Mouse (Mus musculus) left cerebral cortex, postnatal 14 days (tissue): ENCODE measurements at regions not wholly inside any gene's neighbourhood (a gene's known extent, or its start where the extent isn't known, plus 50 kb on each side); places are given as distances from the start of the nearest gene placed in this dataset.

Experiments used
- DNase-seq, 2 experiments: peaks; one replicate each; pipeline ENCODE4 v3.0.0; 2021 to 2022; ENCODE audit warnings: low spot score in 2 of 2, mixed read lengths in 1 of 2
- intact Hi-C: fragments of 180-260 bp; cut with DNase I; formaldehyde crosslinking; loops from one replicate; pipeline ENCODE4 v1.15.1; 2025

DNA sequence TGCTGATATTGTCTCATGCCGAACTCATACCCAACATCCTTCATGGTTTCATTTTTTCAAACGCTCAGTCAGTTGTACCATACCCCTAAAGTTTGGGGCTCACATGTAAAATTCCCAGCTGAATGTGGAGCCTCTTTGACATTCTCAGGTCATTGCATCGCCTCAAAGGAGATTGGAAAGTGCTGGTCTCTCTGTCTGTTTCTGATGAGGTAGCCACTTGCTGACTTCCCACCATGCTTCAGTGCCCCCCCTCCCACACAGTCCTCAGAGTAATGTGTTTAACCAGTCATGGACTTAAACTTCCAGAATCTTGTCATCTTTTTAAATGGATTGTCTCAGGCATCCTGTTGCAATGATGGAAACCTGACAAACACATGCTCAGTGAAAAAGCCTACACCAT lies 220.9 kb upstream of the Cxxc4 start:
- no peak for DNase-seq
- intact Hi-C loops, result no loop called here

DNA sequence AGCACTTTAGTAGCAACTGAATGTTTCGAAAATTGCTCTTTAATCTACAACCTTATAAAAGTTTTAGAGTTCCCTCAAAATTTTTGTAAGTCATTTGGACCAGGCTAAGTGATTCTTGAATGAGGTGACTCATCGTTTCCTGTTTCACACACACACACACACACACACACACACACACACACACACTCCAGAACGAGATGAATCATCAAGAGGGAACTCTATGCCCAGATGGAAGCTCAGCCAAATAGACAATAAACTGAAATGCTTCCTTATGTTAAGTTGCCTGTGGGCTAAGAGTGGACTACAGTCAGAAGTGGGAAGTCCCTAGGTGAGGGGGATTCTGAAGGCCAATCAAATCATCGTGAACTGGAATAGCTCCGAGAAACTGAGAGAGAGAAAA lies 202.4 kb upstream of the Cxxc4 start:
- DNase-seq, result peak; percentile 52 to 77

DNA sequence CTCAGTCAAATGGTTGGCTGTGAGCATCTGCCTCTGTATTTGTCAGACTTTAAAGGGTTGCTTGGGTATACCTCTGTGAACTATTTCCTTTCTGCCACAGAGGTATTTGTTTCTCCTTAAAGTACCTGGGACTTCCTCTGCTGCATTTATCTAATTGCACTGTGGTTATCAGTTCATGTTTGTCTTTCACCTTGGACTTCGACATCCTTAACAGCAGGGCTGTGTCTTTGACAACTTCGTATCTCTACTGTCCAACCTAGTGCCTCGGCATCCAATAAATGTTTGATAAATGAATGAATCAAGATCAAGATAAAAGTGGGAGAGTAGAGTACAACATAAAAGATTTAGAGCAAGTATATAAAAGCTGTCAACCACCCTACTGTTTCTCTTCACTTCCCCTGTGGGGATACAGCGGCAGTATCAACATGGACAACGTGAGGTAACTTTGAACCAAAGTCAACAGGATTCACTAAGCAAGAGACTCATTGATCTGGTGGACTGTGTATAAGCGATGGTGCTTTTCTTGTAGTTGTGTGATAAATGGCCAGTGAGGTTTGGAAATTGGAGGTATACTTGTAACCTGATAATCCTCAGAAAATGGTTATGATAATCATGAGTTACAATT lies 199.9 kb upstream of the Cxxc4 start:
- no peak for DNase-seq
- intact Hi-C loops, result no loop called here

More for the DNA sequence above, 202.4 kb upstream of the Cxxc4 start:
- intact Hi-C loops, result no loop called here

DNA sequence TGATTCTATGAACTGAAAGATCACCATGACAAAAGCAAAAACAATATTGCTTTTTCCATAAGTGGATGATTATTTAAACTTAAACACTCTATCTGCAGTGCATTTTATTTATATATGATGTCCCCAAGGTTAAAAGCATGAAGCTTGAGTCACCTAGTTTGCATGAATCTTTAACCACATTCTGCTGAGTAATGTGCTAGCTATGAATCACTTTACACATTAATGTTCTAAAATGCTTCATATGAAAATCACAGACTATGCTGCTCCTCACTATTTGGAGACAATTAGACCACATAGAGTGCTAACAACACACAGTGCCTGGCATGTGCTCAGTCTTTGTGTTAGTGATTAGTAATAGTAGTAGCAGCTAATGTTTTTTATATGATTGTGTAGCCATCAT lies 185.6 kb upstream of the Cxxc4 start:
- DNase-seq, result no peak
- intact Hi-C loops, result no loop called here

DNA sequence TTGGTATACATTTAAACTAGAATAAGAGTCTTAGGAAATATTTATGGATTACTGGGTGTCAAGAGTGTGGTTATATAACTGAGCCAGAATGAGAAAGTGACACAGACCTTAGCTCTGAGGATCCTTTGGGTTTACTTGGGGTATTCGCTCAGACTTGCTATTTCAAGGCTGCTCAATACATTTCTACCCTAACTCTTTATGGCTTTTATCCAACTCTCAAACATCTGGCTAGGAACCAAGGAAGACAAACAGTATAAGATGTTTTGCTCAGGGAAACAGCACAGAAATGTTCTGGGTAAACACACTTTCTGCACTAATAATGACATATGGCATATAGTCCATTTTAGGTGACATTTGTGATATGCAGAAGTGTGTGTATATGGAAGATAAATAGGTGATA lies 153.8 kb upstream of the Cxxc4 start:
- intact Hi-C loops, result no loop called here
- DNase-seq, result no peak

DNA sequence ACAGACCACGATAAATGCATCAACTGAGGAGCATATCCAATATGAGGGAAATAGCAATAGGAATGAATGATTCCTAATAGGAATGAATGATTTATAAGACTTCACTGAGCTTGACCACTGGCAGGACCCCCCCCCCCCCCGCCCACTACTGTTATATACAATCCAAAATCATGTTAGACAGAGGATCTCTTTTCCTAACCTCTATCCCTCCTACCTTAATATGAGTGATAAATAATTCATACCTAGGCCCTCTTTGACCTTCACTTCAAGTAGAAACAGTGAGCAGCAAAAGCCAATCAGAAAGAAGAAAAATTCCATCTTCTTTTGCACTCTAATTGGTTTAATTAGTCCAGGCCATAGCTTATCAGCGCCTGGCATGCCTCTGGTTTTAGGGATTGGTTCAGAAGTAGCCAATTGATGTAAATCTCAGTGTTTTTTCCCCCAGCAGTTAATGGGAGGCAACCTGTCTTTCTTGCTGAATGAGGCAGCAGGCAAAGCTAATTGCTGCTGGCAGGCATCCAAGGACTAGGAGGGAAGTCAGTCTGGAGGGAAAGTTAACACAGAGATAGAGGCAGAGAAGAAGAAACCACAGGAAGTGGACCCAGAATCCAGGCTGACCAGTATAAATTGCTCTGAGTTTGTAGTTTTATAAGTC lies 136.7 kb upstream of the Cxxc4 start:
- peak; percentile 9 to 64 for DNase-seq
- intact Hi-C loops, result no loop called here

DNA sequence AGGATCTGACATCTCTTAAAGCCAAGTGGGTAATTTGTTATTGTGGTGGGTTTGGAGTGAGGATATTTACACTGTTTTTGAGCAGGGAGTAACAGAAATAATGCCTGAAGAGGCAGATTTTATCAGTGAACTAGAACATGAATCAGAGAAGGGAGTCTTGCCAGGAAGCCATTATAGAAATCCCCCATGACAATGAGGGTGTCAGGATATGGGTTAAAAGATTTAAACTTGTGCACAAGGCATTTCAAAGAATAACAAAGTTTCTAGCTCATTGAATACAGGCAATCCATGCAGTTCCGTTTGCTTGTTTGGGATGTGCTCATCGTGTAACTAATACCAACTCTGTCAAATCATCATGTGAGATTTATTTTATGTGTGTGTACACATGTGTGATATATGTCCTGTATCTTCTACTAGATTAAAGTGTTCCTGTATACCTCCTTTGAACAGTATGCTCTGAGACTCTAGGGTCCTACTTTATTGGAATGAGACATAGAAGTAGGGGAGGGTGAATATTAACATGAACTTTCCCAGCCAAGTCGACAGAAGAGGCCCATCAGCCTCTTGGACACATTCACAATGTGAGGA lies 134.0 kb upstream of the Cxxc4 start:
- DNase-seq, result no peak
- intact Hi-C loops, result no loop called here

DNA sequence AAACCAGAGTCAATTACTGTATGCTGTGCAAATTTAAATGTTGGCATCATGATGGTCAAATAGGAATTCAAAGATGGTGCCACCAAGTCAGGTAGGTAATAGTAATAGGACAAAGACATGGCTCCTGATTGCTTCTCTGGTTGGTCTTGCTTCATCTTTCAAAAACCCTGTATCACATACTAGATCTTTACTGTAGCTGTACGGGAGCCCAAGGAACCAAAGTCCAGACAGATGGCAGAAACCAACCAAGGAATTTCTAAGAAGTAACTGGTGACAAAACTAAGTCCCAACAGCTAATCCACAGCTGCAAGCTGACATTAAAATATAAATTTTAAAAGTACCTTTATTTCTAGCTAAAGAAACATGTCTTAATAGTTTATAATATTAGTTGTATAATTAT lies 131.7 kb upstream of the Cxxc4 start:
- DNase-seq, result no peak
- intact Hi-C loops, result no loop called here

DNA sequence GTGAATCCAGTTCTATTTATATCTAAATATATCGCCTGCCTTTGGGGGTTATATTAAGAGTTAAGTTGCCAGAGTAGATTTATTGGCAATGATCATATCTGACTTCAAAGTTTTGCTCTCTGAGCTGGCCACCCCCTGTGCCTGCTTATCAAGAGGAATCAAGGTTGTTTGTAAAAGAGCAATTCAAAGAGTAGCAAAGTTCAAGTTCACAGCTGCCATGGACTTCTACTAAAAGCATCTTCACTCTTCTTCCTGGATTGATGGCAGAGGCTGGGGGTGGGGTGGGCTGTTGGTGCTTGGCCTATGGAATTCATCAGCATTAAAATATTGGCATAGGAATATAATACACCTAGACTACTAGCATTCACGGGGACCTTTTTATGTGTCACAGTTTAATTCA lies 131.2 kb upstream of the Cxxc4 start:
- intact Hi-C loops, result no loop called here
- DNase-seq, result no peak

DNA sequence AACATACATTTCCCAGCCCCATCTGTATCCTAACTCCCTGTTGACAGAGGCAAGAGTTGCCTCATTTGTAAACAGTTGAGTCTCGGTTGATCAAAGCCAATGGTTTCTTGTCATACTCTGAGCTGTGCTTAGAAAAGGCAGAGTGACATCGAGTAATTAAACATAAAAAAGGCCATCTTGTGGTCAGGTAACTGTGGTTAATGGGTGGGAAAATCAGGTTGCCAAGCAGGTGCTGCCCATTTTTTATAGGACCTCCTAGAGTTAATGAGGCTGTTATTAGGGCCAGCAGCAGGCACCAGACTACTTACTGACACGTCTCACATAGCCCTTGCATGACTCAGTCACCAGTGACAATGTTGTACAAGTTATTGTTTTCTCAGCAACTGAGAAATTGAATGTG lies 130.7 kb upstream of the Cxxc4 start:
- no peak for DNase-seq
- intact Hi-C loops, result no loop called here

DNA sequence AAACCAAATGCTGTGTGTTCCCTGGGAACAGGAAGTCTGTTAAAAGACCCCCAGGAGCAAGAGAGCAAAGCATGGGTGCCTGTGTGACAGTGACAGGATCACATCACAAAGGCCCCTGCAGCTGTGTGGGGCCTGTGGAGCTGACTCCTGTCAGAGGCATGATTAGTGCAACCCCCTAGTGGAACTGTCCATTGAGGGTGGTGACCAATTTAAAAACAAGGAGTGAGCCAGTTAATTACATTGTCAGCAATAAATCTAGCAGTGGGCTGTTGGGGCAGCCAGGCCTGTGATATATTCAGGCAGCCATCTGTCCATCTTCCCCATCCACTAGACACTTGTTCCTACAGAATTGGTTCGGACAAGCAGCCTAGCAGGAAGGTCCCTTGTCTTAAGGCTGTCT lies 121.8 kb upstream of the Cxxc4 start:
- DNase-seq, result no peak
- intact Hi-C loops, result no loop called here

DNA sequence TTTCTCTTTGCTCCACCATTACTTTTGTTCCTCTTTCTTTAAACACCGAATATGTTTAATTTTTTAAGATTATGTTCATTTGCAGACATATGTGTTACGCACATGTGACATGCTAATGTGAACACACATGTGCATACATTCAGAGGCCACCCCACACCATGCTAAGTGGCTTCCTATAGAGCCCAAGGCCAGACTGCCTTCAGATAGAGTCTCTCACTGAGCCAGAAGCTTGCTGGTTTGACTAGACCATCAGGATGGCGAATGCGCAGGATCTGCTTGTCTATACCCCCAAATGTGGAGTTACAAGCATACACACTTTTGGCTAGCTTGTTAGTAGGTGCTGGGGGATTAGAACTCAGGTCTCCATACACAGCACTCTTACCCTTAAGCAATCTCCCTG lies 121.3 kb upstream of the Cxxc4 start:
- intact Hi-C loops, result no loop called here
- no peak for DNase-seq

DNA sequence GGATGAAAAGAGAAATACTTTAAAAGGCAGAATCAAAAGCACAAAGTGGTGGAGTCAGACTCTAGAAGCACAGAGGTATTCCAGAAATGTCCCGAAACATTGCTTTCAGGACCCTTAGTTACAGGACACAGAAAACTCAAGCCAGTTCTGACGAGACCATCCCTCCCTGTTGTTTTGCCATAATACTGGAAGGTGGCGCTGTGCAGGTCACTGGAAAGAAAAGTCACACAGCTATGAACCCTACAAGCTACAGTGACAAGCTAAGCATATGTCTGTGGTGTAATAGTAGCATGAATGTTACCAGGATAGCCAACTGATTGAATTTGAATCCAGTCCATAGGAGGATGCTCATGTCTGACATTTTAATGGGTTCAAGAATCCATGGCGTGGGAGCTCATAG lies 117.4 kb upstream of the Cxxc4 start:
- intact Hi-C loops, result no loop called here
- DNase-seq, result no peak

DNA sequence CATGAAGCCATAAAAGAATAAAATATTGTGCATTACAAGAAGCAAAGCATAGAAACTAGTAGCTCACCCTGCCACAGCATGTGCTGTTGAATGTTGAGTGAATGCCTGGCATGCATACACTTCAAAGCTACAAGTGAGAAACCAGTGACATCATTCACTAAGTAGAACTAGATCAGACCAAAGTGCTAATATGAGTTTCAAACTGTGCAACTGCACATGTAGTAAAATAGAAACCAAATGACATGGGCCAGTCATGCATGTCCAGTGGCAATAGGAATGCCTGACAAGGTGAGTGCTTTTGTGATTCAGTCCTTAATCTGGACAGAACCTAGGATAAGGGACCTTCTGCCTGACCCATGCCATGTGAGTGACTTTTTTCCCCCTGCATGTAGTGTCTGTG lies 111.3 kb upstream of the Cxxc4 start:
- no peak for DNase-seq
- intact Hi-C loops, result no loop called here

DNA sequence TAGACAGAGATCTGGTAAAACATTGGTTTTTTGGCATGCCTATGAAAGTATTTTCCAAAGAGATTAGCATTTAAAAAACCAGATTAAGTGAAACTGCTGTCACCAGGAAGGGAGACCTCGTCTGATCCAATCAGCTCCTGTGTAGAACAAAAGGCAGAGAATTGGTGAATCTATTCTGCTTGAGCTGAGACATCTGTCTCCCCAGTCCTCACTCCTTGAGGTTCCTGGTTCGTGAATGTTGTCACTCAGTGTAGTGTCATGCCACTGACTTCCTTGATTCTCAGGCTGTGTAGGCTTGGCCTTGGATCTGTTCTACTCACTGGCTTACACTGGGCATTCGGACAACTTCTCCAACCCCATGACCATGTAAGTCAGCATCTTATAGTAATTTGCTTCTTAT lies 105.9 kb upstream of the Cxxc4 start:
- no peak for DNase-seq

DNA sequence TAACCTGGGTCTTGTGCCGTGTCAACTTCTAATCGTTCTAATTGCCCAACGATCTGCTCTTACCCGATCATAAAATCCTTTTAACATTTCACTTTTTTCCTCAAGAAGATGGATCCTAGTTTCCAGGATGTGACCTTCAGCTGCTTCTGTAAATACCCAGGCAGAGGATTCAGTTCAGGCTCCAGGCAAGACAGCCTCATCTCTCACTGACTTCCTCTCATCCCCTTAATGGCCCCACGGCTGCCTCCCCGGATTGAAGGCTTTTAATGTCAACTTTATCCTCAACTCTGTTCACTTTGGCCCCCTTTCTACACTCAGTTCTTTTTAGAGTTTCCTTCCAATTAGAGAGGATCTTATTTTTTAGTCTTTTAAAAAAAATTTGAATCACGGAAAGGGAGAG lies 91.0 kb upstream of the Cxxc4 start:
- intact Hi-C loops, result no loop called here
- no peak for DNase-seq

More for the DNA sequence above, 105.9 kb upstream of the Cxxc4 start:
- intact Hi-C loops, result no loop called here

DNA sequence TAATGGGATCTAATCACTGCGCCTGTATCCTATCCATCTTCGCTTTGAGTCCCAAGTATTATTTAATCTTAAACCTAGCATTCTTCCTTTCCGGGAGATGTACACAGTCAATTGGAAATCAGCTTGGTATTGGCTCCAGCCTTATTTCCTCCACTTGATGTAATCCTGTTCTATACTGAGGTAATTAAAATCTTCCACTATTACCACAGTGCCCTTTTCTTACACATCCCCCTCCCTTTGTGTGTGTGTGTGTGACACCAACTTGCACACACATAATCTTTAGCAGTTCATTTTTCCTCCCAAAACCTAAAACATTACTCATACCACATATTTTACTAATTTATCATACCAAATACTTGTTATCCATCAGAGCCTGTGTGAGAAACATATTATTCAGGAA lies 90.3 kb upstream of the Cxxc4 start:
- peak in 1 of 2 experiments; percentile 8 for DNase-seq
- intact Hi-C loops, result no loop called here

DNA sequence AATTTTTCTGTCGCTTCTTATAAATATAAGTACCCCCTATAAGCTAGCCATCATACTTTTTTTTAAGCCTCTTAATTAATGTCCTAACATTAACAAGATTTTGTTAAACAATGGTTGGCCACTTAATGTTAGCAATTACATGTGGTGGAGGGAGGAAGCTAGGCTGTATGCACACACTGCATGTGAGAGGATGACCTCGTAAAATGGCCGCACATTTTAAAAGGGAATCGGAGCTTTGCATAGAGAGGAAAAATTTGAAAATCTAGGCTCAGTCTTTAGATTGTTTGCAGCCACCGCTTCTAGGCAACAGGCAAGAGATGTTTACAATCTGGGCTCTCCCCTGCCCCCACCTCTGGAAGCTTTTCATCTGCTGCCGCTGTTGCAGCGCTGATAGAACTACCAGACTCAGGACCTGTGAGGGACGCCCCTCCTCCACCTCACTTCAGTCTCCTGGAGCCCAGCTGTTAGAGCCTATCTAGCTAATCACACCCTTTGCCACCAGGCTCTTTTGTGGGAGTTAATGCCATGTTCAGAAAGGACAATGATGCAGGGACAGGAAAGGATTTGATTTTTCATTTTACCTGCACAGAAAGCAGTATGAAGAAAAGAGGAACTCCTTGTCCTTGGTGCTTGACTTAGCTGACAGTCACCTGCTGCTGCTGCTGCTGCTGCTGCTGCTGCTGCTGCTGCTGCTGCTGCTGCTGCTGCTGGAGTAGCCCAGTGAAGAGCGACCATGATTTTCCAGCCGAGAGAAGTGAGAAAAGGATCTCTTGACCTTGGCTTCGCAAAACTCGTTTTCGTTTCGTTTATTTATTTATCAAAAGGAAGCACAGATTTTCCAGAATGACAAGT lies 89.7 kb upstream of the Cxxc4 start:
- intact Hi-C loops, result no loop called here
- DNase-seq, result peak; percentile 56 to 71

DNA sequence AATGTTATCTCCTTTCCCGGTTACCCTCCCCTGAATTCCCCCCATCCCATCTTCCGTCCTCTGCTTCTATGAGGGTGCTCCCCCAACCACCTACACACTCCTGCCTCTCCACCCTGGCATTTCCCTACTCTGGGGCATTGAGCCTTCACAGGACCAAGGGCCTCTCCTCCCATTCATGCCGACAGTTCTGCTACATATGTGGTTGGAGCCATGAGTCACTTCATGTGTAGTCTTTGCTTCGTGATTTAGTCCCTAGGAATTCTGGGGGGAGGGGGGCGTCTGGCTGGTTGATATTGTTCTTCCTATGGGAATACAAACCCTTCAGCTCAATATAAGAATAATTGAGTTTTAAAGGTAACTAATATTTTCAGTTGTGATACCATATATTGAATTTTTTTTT lies 74.0 kb upstream of the Cxxc4 start:
- intact Hi-C loops, result no loop called here
- no peak for DNase-seq

DNA sequence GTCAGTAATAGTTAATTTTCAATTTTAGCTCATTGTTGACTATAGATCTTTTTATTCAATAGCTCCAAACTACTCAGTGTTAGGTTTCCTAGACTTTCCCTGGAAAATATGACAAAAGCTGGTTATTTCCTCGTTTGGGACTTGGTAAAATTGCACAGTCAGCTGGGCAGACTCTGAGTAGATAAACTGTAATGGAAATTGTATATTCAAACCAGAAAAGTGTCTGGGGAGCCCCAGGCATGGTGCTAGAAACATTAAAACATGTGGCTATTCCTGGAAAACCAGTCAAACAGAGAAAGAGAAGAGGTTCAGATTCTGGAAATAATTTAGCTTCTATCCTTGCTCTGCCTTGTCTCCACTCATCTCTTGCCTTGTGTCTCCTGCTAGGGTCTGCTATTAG lies 66.4 kb upstream of the Cxxc4 start:
- no peak for DNase-seq
- intact Hi-C loops, result no loop called here

DNA sequence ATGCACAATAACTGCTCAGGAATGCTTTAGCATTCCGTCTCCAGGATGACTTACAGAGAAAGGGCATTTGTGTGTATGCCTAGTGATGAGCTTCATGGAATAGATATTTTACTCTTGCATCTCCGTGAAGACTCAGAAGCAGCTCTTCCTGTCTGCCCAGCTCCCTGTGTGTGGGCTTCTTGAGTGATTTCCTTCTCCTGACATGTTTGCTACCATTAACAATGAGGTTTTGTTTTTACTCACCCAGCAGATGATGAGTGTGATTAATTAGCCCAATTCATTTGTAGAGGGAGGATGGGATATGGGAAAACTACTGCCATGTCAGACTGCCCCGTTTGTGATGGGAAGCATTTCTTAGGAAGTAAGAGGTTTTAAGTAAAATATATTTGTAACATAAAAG lies 63.9 kb upstream of the Cxxc4 start:
- no peak for DNase-seq
- intact Hi-C loops, result no loop called here
